Mouse (Mus musculus): Measurements from ENCODE around the gene Recql.
"Not testable (repeated sequence)": the region's sequence is repeated elsewhere in the genome, so short reads cannot be mapped to it uniquely, and the experiment has no call there.

Gene Recql

GRCm38 (mm10) chr6:142365742-142366472, 21.0 kb downstream of the Recql start:
- DNase-seq (ENCODE audit: low read depth, low spot score), result no peak

GRCm38 (mm10) chr6:142363019-142363576, 23.8 kb downstream of the Recql start:
- DNase-seq (ENCODE audit: low read depth, low spot score), result no peak

- DNase-seq (ENCODE audit: low read depth, low spot score), result no peak
Observed at GRCm38 (mm10) chr6:142362036-142362435, 24.9 kb downstream of the Recql start.

GRCm38 (mm10) chr6:142357106-142357505, 29.8 kb downstream of the Recql start:
- no peak for DNase-seq (ENCODE audit: low read depth, low spot score)

- DNase-seq (ENCODE audit: low read depth, low spot score), result not testable (repeated sequence)
Observed at GRCm38 (mm10) chr6:142352099-142352498, 34.8 kb downstream of the Recql start.

GRCm38 (mm10) chr6:142347431-142348385, 39.2 kb downstream of the Recql start:
- DNase-seq (ENCODE audit: low read depth, low spot score), result no peak

- DNase-seq (ENCODE audit: low read depth, low spot score), result no peak
Observed at GRCm38 (mm10) chr6:142346181-142347110, 40.4 kb downstream of the Recql start.

- DNase-seq (ENCODE audit: low read depth, low spot score), result peak; percentile 96
Observed at GRCm38 (mm10) chr6:142345440-142346038, 41.3 kb downstream of the Recql start, which contains the start of gene Pyroxd1. TSS of gene Pyroxd1 (plus strand) at chr6:142345654.

- DNase-seq (ENCODE audit: low read depth, low spot score), result no peak
Observed at GRCm38 (mm10) chr6:142343561-142343960, 43.3 kb downstream of the Recql start.

GRCm38 (mm10) chr6:142339576-142339975, 47.3 kb downstream of the Recql start:
- DNase-seq (ENCODE audit: low read depth, low spot score), result no peak

- no peak for DNase-seq (ENCODE audit: low read depth, low spot score)
Observed at GRCm38 (mm10) chr6:142338961-142339360, 47.9 kb downstream of the Recql start.

GRCm38 (mm10) chr6:142329201-142329600, 57.7 kb downstream of the Recql start:
- no peak for DNase-seq (ENCODE audit: low read depth, low spot score)

- DNase-seq (ENCODE audit: low read depth, low spot score), result no peak
Observed at GRCm38 (mm10) chr6:142326598-142326997, 60.3 kb downstream of the Recql start.

- no peak for DNase-seq (ENCODE audit: low read depth, low spot score)
Observed at GRCm38 (mm10) chr6:142322881-142323280, 64.0 kb downstream of the Recql start, which contains the start of gene Slco1a5. TSS of gene Slco1a5 (minus strand) at chr6:142322981.

- no peak for DNase-seq (ENCODE audit: low read depth, low spot score)
Observed at GRCm38 (mm10) chr6:142317106-142317505, 69.8 kb downstream of the Recql start.

- no peak for DNase-seq (ENCODE audit: low read depth, low spot score)
Observed at GRCm38 (mm10) chr6:142314285-142314684, 72.6 kb downstream of the Recql start.

GRCm38 (mm10) chr6:142305076-142305475, 81.8 kb downstream of the Recql start:
- no peak for DNase-seq (ENCODE audit: low read depth, low spot score)

Measured in telencephalon, adult 2 months (tissue).